Mouse (Mus musculus) 3134 (cell line): ENCODE data around the gene Armc2.
A peak's percentile ranks its signal among the peaks of the same experiment; 100 is the strongest.

Source experiments
- DNase-seq: peaks from one replicate; pipeline ENCODE4 v3.0.0-alpha.2; 2011; ENCODE audit warnings: low spot score; ENCODE audit not compliant: insufficient read length; ENCODE audit errors: extremely low read depth

The Armc2 gene

DNA sequence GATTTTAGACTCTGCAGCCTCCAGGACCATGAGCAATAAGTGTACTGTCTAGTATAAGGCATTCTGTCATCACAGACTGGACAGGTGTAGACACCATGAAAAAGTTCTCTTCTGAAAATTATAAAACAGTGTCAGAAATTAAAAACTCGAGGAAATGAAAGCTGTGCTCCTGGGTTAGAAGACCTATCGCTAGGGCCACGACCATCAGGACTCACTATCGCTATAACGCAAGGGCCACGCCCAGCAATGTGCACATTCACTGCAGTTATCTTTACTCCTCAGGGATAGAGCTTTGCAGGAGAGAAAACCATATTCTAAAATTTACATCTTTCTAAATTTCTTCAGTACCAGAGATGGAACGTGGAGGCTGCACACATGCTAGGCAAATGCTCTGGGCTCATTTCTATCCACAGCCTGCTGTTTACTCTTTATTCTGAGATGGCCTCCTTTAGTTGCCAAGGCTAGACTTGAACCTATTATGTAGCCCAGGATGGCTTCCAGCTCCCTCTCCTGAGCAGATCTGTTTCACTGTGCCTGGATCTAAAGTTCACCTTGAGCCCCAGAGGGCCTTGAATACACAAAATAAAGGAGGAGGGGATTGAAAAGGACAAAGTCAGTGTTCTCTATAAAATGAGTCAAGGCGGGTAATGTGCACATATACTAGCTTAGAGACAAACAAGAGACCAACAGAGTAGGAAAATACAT, 105.8 kb downstream of the Armc2 start:
- no peak for DNase-seq

DNA sequence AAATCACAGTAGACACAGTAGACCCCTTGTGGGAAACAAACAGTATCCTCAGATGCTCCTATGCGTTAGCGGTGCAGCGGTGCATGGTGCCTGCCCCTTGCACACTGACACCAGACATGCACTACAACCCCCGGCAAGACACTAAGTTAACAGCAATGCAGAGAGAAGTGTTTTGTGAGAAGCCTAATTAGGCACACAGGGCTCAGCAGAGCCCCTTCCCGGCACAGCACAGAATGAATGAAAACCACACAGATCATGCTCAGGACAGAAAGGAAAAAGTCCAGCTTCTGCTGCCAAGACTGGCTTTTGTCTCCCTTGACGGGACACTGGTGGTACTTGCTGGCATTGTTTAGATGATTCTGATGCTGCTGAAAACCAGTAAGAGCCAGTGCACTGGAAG, 109.3 kb downstream of the Armc2 start:
- DNase-seq: no peak

DNA sequence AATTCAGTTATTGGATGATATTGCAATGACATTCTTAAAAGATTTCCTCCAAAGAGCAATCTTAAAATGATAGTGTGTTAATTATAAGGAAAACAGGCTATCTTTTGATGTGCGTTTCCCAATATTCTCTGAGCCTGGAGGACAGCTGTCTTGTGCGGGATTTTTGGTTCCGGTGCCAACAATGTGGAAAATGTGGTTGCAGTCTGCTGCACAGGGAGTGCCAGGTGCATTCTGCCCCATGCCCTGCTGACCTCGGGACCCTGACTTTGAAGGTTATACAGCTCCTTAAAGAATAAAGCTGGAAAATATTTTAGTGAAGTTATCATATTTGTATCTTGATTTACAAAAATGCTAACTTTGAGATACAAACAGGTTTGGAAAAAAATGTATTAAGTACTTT, 110.3 kb downstream of the Armc2 start:
- no peak for DNase-seq

DNA sequence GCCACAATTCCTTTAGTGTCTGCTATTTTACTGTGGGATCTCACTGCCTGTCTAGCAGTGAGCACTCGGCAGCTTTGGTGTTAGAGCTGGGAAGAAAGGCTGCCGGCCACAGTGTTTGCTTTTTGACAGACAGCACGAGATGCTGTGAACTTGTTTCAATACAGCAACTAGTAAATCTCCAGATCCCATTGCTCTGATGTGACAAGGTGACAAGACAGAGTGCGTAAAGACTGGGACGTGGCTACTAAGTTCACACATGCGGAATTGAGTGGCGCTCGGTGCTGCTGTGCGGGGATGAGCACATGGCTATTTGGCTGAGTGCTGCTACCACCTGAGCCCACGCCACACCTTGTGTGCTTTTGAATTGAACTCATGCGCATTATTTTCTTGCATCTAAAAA, 110.8 kb downstream of the Armc2 start:
- DNase-seq: no peak

DNA sequence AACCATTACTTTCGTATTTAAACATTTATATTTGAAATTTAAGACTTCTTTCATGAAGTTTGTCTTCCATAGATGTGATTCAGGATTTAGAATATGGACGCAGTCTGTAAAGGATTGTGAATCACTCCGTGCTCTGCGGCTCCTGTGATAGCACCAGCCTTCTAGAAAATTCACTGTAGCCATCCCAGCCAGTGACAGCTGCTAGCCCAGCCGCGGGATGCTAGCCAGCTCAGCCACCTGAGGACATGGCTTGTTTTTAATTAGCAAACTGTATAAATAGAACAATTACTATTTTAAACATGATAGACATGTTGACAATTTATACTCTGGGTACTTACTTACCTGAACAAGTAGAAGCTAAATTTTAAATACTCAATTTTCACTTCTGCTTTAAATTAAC, 116.4 kb downstream of the Armc2 start:
- DNase-seq: no peak

DNA sequence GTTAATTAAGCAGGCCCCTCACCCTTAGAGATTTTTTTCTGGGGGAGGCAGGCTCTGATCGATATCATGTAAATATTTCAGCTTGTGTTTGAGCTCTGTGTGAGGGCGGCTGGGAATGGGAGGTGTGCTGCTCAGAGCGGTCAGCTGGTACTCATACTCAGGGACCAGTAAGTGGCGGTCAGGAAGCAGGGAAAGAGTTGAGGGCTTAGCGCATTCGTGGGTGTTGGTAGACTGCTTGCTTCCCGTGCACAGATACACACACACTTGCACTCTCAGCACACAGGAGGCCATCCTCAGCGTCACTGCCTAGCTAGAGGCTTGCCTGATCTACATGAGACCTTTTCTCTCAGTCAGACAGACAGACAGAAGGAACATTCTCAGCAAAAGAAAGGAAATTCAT, 116.8 kb downstream of the Armc2 start:
- DNase-seq: no peak

DNA sequence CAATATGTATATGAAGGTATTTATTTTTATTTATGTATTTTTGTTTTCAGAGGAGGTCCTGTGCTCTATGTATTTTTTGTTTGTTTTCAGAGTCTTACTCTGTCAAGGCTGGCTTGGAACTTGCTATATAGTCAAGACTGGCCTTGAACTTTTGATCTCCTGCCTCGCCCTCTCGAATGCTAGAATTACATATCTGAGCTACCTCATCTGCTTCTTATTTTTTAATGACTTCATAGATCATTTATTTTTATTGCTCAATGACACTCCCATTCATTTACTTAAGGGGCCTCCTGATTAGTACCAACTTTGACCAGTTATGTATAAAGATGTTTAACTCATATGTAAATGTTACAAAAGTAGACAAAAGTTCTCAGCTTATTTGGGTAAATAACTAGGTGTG, 121.4 kb downstream of the Armc2 start:
- no peak for DNase-seq

DNA sequence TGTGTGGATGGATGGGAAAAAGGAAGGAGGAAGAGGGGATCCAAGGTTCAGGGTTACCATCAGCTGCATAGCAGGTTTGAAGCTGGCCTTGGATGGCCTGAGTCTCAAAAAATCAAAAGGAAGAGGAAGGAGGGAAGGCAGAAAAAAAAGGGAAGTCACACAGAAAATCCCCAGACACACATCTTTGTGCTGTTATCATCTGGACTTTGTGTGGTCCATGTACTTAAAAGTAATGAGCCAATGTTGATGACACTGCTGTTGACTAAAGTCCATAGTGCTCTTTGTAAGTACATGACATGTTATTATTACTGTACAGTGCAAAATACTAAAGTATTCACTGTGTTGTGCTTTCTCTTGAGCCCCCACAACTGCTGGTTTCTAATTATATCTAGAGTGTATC, 121.8 kb downstream of the Armc2 start:
- DNase-seq: no peak

DNA sequence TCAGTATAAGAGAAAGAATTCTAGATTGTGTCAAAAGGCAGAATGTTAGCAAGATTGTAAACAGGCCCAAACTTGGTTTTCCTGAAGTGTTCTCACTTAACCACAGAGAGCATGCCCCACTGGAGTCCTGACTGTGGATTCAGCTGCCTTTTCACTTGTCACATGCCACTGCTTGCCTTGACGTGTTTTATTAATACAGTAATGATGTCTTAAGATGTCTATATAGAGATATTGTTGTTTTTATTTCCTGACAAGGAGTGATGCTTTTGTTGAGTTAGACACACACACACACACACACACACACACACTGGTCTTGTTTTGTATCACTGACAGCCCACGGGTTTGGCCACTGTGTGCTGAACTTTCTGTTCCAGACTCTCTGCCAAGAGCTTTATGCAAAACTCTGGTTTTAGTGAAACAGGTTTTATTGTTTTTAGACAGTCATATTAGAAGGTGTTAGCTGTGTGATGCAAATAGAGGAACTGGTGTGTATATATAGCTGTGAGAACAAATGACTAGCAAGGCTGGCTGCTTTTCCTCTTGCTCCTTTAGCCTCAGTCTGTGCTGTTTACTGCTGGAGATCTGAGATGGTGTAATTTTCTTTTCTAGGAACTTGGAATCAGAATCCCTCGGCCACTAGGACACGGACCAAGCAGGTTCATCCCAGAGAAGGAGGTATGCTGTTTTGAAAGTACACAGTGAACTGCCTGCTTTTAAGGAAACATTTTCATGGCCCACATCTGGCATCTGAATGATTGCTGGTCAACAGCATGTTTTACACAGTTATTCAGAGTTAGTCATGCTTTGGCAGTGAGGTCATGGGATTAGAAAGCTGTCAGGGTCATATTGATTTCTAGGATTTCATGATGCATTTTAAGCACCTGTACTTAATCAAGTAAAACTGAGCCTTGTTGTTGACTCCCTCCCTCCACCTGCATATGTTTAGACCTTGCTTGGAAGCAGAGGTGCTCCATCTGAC, 124.5 kb downstream of the Armc2 start:
- no peak for DNase-seq

DNA sequence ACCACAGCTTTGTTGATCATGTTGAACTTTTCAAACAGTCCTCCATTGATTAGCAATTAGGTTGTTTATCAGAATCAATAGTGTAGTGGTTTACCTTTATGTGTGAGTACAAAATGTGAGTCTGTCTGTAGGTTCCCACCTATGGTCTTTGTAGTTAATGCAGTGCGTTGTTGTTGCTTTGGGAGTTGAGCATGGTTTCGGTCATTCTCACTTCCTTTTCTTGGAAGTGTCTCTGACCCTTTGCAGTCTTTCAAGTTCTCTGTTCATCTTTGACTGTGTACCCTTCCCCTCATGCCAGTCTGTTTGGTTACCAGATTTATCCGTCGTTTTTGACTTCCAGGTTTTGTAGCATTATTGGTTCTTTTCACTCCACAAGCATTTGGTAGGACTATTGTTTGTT, 126.9 kb downstream of the Armc2 start:
- no peak for DNase-seq

DNA sequence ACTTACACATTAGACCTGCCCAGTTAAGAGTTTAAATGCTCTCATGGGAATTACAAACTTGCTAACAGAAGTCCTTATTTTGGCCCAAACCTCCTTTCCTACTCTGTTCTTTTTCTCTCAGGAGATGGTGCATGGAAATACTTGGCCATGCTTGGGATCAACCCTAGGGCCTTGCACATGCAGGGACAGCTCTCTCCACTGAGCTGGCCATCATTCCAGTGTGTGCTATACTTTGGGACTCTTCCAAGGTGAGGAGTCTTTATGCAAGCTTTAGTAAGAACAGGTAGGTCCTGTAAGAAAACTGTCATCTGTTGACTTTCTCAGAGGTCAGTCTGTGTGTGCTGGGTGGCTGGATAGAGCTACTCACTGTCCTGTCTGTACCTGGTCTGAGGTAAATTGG, 127.7 kb downstream of the Armc2 start:
- DNase-seq: no peak

DNA sequence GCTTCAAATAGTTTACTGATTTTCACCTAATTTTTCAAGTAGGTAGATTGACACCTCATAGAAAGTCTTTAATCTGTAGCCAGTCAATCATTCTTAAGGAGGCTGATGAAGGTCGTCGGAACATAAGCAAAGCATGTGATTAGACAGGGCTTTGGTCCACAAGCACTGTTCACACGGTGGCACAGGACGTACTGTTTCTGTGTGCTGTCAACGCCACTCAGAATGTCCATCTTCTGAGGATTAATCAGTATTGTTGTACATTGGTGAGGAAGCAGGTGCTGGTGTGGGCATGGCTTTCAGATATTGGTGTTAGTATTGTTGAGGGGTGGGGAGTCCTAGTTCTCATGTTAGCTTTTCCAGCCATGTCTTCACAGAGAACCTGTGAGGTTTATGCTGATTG, 128.7 kb downstream of the Armc2 start:
- DNase-seq: no peak

DNA sequence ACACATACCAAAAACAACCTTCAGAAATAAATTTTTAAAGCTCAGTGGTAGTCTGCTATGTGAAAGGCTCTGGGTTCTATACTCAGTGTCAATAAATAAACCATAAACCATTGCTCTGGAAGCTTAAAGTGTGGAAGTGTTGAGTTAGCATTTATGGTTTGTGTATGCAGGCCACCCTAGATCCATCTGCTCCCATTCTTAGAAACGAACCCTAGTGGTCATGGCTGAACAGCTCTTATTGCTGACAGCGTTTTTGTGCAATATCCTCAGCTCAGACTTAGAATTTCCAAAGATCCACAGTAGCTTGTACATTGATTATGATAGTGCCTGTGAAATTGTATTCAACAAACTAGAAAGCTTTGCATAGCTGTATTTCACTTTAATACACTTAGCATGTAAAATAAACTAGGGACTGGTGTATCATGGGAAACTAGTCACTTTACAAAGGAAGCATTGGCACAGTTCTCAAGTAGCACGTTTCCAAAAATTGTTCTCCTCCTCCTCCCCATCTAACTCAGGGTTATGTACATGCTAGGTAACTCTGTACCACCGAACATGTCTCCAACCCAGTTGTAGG, 129.8 kb downstream of the Armc2 start:
- no peak for DNase-seq

DNA sequence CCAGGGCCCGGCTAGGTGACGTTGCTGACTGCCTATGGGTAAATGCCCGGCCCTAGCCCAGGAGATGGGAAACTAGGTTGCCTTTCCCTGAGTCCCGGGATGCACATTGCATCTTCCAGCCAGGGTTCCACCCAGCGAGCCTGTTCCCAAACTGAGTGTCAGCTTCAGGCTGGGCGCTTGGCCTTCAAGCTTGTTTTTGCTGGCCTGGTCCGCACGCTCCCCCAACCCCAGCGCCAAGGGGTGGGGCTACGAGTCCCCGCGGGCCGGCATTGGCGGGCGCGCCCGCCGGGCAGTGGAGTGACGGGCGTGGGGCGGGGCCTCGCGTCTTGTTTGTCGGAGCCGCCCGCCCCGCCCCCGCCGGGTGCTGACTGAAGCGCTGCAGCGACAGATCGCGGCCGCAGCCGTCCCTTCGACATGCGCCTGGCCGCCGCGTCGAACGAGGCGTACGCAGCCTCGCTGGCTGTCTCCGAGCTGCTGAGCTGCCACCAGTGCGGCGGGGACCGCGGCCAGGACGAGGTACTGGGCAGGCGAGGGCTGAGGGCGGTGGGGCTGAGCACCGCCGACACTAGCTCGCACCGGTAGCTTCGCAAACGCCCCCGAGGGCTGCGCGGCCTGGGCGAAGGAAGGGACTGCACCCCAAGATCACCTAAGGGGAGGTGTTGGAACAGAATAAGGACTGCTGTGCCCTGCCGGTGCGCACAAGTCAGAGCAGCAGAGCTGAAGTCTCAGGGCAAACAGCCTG, 131.0 kb downstream of the Armc2 start:
- peak; percentile 98 for DNase-seq

DNA sequence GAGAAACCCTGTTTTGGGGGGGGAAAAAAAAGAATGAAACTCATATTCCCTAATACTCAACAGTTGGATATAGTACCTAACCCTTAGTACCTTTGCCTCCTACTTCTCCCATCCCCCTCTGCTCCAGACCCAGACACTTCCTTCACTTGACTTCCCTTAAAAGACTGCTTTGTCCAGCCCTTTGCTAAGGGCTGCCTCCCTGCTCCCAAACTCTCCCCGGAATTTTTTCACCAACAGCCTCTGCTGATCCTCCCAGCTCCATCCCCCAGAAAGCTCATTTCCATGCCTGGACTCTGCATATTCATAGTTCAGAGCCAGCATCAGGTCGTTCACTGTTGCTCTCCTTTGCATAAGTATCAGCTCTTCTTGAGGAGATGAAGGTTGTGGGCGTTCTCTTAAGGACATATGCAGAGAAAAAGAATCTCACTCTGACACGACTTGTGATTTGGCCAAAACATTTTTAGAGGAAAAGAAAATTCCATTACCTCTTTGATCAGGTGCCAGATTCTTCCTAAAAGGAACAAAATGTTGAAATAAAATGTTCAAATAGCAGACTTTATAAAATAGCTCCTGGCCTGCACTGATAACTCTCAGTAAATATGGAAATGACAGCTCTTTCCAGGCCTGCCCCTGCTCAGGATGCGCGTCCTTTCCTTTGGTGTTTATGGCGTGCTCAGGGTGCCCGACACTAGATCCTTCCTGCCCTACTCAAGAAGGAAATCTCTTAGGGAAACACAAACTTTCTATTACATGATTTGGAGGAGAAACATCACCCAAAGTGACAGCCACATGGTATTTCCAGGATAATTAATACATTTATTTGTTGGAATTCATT, 134.3 kb downstream of the Armc2 start:
- DNase-seq: no peak

DNA sequence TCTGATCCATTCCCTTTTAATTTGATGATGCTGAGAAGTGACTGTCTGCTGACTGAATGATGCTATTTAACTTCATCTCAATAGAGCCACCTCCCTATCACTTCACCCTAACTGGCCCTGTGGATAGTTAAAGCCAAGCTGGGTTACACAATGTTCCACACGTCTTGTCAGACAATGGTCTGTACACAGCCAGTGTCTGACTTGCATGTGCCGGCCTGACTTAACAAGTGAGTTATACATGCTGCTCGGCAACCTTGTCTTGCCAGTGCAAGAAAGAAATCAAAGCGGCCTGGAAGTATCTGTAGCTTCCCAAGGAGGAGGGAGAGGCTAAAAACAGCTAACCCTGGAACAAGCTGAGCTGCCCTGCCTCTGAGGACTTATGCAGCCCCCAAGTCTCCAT, 136.8 kb downstream of the Armc2 start:
- no peak for DNase-seq

DNA sequence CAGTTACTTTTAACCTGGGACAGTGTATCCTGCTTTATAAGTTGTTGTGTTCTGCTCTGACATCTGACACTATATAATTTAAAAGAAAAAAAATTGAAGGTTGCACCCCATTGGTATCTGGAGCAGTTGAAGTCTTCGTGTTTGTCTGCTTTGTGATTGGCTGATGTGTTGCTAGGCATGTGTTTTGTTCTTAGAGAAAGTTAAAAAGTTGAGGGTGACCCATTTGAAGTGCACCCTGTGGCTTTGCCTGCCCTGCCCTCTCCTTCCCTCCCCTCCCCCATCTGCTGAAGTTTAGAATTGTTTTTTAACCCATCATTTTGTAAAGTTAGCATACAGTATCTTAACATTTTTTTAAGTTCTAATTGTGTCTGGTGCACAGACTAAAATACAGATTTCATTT, 137.5 kb downstream of the Armc2 start:
- no peak for DNase-seq

DNA sequence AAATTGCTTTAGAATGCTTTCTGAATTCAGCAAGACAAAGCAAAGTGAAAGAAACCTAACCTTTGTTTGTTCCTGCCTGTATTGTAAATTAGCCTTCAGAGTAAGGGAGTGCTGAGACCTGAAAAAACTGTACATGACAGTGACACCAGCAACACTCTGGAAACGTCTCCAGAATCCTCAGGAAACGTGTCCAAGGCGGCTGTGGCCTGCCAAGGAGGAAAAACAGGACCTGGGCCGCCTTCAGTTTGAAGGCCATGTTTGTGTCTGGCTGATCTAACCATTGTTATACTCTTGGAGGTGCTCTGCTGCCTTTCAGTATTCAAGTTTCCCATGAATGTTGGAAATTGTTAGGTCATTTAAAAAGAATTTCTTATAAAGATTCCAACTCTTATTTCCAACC, 138.0 kb downstream of the Armc2 start:
- DNase-seq: no peak

DNA sequence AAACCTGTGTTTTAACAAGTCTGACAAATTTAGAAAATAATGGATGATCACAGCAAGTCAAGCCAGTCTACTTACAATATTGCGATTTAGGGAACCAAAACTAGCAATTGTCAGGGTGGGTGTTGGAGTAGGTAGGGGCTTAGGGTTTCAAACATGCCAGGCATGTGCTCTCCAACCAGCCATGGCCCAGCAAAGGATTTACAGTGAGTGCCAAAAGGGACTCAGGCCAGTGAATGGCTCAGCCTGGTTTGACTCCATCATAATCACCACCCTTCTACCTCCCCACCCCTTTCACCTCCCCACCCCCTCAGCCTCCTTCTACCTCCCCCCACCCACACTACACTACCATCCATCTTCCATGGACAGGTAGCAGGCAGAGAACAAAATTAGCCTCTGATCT, 138.6 kb downstream of the Armc2 start:
- no peak for DNase-seq

DNA sequence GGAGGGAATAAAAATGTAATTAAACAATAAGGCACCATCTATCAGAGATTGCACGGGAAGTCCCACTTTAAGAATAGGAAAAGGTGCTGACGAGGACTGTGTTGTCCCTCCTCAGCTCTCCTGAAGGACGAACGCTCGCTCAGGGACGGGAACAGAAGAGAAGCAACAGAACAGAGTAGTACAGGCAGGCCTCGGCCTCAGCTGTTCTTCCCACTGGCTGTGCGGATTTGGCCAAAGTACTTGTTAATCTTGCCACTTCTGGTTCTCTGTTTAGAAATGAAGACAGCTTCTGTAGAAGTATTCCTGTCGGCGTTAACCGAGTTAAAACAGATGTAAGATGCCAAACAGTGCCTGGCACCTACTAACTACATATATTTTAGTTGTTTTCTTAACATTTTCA, 139.9 kb downstream of the Armc2 start:
- no peak for DNase-seq
